Comparison of ENCODE assay signal across 8 mouse cellular contexts in the genomic region with DNA sequence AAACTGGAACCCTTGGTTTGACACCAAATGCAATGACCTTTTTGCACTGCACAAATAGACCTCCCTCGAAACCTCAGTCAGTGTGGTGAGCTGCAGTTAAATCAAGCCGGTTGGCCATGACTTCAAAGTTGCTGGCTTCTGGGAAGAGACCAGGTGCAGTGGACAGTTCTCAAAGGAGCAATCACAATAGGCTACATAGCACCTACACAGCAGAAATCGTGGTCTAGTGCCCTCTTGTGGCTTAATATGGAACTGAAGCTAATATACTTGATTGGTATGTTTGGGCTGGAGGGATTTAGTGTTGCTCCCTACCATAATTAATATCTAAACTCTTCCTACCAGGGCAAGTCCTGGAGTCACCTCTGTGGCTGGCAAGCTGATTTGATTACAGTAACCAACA.
A peak's percentile ranks its signal among the peaks of the same experiment; 100 is the strongest.
DNase-seq lines count a peak whose midpoint lies in the region; ATAC-seq lines count a peak whose summit lies in the region.

No protein-coding gene starts in this region.

- H3K27me3 ChIP-seq in midbrain, embryonic 11.5 days (ENCODE audit: control insufficient read depth, insufficient read depth, low read length): no peaks in the 10 kb centered on the region
- no peaks in the 10 kb centered on the region for H3K27me3 ChIP-seq in midbrain, embryonic 15.5 days (replicated peaks)
- peaks cover 6% of the 10 kb centered on the region; the same call in 1 of the 2 replicates for H3K27me3 ChIP-seq in forebrain, embryonic 10.5 days (ENCODE audit: poor library complexity, severe bottlenecking)

- H3K9ac ChIP-seq in midbrain, embryonic 11.5 days (ENCODE audit: low read length): no peak overlapping the region
- no peak overlapping the region for H3K9ac ChIP-seq in midbrain, embryonic 15.5 days

- no peaks in the 10 kb centered on the region for H3K36me3 ChIP-seq in midbrain, embryonic 11.5 days (ENCODE audit: control insufficient read depth, insufficient read depth, low read length)
- no peaks in the 10 kb centered on the region for H3K36me3 ChIP-seq in midbrain, embryonic 15.5 days (replicated peaks)
- H3K36me3 ChIP-seq in forebrain, embryonic 10.5 days (replicated peaks): no peaks in the 10 kb centered on the region

- no peak overlapping the region for H3K4me2 ChIP-seq in midbrain, embryonic 11.5 days
- H3K4me2 ChIP-seq in midbrain, embryonic 15.5 days: no peak overlapping the region

- H3K4me1 ChIP-seq in midbrain, embryonic 11.5 days (ENCODE audit: control insufficient read depth, insufficient read depth, low read length): no peaks in the 10 kb centered on the region
- H3K4me1 ChIP-seq in midbrain, embryonic 15.5 days: peaks cover 18% of the 10 kb centered on the region
- H3K4me1 ChIP-seq in forebrain, embryonic 10.5 days: peaks cover 9% of the 10 kb centered on the region

- 52% methylated on average over 3 of the region's 3 CpGs for WGBS in midbrain, embryonic 11.5 days
- 51% methylated on average over 3 of the region's 3 CpGs for WGBS in midbrain, embryonic 15.5 days
- WGBS in forebrain, embryonic 10.5 days: 49% methylated on average over 3 of the region's 3 CpGs

- no peak for ATAC-seq in midbrain, embryonic 11.5 days (ENCODE audit: low FRiP score)
- ATAC-seq in midbrain, embryonic 15.5 days (replicated peaks): no peak

- no peak overlapping the region for H3K4me3 ChIP-seq in midbrain, embryonic 11.5 days (ENCODE audit: low read depth, low read length)
- H3K4me3 ChIP-seq in midbrain, embryonic 15.5 days: no peak overlapping the region
- H3K4me3 ChIP-seq in forebrain, embryonic 10.5 days: no peak overlapping the region

- DNase-seq in embryo, embryonic 10 days (ENCODE audit: low spot score): peak; percentile 63
- no peak for DNase-seq in embryo, embryonic 9.5 days (ENCODE audit: extremely low spot score)
- DNase-seq in midbrain, embryonic 11.5 days (ENCODE audit: low spot score, missing footprints): peak; percentile 84
- peak; percentile 67 for DNase-seq in cerebellum, adult 9-11 months
- peak; percentile 81 for DNase-seq in retina, embryonic 14.5 days (ENCODE audit: low spot score)
- DNase-seq in forebrain, embryonic 10.5 days (ENCODE audit: extremely low spot score, low spot score): no peak
- no peak for DNase-seq in urinary bladder, postnatal 36 days (ENCODE audit: low spot score in 2 of 2)

- H3K27ac ChIP-seq in midbrain, embryonic 11.5 days (ENCODE audit: low read depth, low read length): no peak overlapping the region
- H3K27ac ChIP-seq in midbrain, embryonic 15.5 days: no peak overlapping the region
- no peak overlapping the region for H3K27ac ChIP-seq in forebrain, embryonic 10.5 days

- H3K9me3 ChIP-seq in midbrain, embryonic 11.5 days (ENCODE audit: control insufficient read depth, low read length): no peaks in the 10 kb centered on the region
- H3K9me3 ChIP-seq in midbrain, embryonic 15.5 days: no peaks in the 10 kb centered on the region
- no peaks in the 10 kb centered on the region for H3K9me3 ChIP-seq in forebrain, embryonic 10.5 days

Comparison
In these comparisons a context has a peak if more than half of its experiments do, and no peak if none do; other contexts are left out.
1. DNase-seq: peak in embryo, embryonic 10 days (single experiment), midbrain, embryonic 11.5 days (single experiment), cerebellum, adult 9-11 months (single experiment) and retina, embryonic 14.5 days (single experiment); none in embryo, embryonic 9.5 days (single experiment), forebrain, embryonic 10.5 days (single experiment) and urinary bladder, postnatal 36 days (0 of 2).